Mouse (Mus musculus) cerebellum, postnatal 25 days (tissue): ENCODE measurements around the gene Foxk2.
"Not testable (repeated sequence)": the region's sequence is repeated elsewhere in the genome, so short reads cannot be mapped to it uniquely, and the experiment has no call there.

Experiments
- DNase-seq, 2 experiments: peaks; one replicate each; pipeline ENCODE4 v3.0.0; 2021; ENCODE audit warnings: mixed read lengths in 2 of 2

Gene Foxk2

GRCm38 (mm10) chr11:121282911-121283310, 23.1 kb downstream of the Foxk2 start:
- DNase-seq = no peak

GRCm38 (mm10) chr11:121289859-121290258, 30.1 kb downstream of the Foxk2 start:
- no peak for DNase-seq

DNA sequence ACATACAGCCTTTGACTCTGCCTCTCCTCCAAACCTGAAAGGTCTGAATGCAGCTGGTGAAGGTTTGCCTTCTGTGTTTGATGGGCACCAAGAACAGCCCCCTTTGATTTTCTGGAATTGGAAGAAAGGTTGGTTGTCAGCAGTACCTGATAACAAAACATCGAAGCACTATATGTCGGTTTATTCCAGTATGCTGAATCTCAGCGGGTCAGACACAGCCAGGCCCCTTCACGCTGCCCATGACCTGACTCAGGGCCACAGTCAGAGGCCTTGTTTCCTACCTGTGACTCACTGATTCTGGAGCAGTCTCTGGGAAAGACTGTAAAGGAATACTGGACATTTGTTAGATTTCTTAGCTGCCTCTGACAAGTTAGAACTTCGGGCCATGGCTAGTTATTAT, 35.0 kb downstream of the Foxk2 start:
- DNase-seq = no peak

DNA sequence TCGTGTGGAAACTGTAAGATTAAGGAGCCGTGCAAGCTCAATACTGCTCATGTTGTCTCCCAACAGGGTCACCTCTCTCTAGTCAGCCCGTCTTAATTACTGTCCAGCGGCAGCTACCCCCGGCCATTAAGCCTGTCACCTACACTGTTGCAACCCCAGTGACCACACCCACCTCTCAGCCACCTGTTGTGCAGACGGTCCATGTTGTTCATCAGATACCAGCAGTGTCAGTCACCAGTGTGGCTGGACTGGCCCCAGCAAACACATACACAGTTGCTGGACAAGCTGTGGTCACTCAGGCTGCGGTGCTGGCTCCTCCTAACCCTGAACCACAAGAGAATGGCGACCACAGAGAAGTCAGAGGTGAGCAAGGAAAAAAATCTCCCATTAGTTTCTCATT, 38.7 kb downstream of the Foxk2 start:
- DNase-seq = no peak

GRCm38 (mm10) chr11:121300265-121300664, 40.5 kb downstream of the Foxk2 start:
- no peak for DNase-seq

GRCm38 (mm10) chr11:121305371-121305770, 45.6 kb downstream of the Foxk2 start:
- DNase-seq = no peak

GRCm38 (mm10) chr11:121306608-121307007, 46.8 kb downstream of the Foxk2 start:
- DNase-seq = no peak

DNA sequence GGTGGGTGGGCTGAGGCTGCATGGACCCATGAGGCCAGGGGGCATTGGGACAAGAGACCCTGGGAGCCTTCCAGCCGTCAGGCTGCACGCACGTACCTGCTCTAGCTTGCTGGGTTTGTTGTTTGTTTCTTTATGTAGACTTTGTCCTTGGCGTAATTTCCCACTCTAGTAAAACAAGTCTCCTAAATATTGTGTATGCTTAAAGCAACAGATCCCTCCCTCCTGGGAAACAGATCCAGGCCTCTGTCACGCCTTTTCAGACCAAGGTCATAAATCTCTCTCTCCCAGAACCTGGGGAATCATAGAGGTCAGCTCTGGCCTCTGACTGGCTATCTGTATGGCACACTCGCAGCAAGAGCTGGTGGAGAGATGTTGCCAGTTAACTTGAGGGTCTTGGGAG, 47.9 kb downstream of the Foxk2 start:
- DNase-seq = not testable (repeated sequence)

DNA sequence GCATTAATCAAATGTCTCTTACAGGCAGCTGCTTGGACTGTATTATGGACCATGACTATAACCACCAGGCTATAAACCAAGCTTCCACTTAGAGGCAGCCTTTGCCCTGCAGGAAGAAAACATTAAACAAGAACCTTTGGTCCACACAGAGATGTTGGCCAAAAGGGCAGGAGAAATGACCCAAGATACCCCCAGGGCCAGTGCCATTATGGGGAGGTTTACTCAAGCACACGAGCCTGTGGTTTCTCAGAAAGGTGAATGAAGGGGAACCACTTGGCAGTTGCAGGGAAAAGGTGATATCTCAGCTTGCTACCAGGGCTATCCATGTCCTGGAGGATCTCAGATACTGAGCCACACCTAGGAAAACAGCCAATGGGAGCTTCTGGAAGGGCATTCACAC, 66.2 kb downstream of the Foxk2 start:
- DNase-seq = no peak

- DNase-seq = no peak
These were observed 66.9 kb downstream of the Foxk2 start for GRCm38 (mm10) chr11:121326681-121327080.

GRCm38 (mm10) chr11:121328206-121328605, 68.4 kb downstream of the Foxk2 start:
- peak; percentile 26 to 38 for DNase-seq

DNA sequence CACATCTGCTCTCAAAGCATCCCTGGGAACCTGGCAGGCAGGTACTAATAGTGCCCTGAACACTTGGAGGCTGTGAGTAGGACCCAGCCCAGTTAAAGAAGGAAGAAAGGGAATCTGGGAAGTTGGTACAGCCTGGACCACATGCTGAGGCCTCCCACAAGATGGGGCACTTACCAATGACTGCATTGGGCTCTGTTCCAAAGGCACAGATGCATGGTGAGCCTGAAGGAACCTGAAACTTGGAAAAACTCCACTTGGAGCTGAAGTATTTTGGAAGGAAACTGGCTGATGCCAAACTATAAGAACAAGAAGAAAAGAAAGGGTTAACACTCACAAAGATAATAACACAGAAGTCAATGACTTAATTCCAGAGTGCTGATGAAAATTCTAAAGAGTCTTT, 68.8 kb downstream of the Foxk2 start:
- DNase-seq = peak in 1 of 2 experiments; percentile 26

DNA sequence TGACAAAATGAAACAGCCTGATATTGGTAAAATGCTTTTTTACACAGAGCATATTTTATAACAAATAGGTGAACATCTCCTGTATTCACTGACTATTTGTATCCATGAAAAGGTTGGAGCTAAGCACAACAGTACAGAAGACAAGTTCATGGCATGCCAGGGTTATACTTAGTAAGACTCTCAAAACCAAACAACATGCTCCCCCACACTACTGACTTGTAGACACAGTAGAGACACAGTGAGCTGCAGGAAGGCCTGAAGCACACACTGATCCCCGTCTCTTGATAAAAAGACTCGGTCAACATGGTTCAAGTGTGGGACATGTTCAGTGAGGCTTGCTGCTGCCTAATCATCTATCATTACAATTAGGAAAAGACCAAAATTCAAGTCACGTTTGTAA, 71.9 kb downstream of the Foxk2 start:
- no peak for DNase-seq

- no peak for DNase-seq
These were observed 79.9 kb downstream of the Foxk2 start for GRCm38 (mm10) chr11:121339647-121340046.

DNA sequence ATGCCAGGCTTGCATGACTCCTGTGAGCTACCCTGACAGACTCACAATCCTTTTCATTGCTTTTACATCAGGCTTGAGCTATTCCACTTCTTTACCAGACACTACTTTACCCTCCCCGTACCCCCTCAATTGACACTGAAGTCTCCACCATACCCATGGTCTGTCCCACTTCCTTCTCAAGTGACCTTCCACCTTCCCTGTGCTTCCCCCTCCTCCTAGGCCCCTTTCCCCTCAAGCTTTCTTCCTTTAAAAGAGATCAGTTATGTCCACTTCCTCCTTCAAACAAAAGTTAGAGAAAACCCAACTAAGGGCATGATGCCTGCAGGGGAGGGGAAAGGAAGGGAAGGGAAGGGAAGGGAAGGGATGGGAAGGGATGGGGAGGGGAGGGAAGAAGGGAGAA, 80.5 kb downstream of the Foxk2 start:
- DNase-seq = no peak

DNA sequence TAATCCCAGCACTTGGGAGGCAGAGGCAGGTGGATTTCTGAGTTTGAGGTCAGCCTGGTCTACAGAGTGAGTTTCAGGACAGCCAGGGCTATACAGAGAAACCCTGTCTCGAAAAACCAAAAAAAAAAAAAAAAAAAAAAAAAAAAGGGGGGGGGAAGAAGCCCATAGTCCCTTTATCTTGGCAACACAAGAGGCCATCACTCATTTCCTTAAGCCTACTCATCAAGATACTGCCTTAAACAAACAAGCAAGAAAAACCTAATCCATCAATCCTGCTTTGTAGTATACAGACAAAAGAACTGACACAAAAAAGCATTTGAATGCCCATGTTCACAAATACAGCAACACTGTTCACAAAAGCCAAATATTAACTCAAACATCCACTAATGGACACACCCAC, 82.6 kb downstream of the Foxk2 start:
- not testable (repeated sequence) for DNase-seq

GRCm38 (mm10) chr11:121347036-121347435, 87.2 kb downstream of the Foxk2 start:
- DNase-seq = no peak

- no peak for DNase-seq
These were observed 88.4 kb downstream of the Foxk2 start for GRCm38 (mm10) chr11:121348166-121348565.

DNA sequence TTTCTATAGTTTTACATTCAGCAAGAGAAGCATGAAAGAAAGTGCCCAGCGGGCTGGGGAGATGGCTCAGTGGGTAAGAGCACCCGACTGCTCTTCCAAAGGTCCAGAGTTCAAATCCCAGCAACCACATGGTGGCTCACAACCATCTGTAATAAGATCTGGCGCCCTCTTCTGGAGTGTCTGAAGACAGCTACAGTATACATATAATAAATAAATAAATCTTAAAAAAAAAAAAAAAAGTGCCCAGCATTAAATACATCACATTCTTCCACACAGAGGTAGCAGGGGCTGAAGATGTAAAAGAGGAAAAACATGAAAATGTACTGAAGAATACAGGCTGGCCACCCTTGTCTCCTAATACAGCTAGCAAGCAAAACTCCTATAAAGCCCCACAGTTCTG, 88.9 kb downstream of the Foxk2 start:
- DNase-seq = not testable (repeated sequence)

GRCm38 (mm10) chr11:121353326-121354090, 93.7 kb downstream of the Foxk2 start:
- DNase-seq = peak; percentile 38 to 54

DNA sequence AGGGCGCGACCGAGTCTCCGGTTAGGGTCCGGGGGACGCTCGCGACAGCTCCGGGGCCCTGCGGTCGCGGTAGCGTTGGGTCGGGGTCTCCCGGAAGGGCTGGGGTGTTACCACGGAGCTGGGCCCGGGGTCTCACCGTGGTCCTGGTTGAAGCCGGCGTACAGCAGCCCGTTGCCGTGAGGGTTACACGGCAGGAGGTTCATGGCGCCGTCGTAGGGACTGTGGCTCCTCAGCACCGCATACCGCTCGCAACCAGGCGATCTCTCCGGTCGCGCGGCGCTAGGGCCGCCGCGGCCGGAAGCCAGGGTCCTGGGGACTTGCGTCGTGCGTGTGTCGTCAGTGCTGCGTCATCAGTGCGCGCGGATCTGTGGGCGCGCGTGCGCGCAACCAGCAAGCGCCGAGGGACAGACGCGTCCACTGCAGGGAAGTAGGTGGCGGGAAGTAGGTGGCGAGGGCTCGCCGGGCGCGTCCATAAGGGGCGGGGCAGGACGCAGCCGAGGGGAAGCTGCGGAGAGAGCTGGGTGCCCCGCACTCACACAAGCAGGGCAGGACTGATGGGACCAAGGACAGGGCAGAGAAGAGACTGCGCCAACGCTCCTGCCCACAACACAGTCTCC, 94.4 kb downstream of the Foxk2 start, which contains the start of gene Wdr45b:
Wdr45b (minus strand) TSS at position 355 of the 617 bp plus-strand sequence.
- peak; percentile 99 to 100 for DNase-seq
